Mouse (Mus musculus) heart, embryonic 10.5 days (tissue): ENCODE data around the gene Dph3. TPM values are rescaled to one million over a fixed set of nuclear protein-coding genes. Genes with fewer than 3 reads are reported as not detected.
"Not testable (repeated sequence)": the region's sequence is repeated elsewhere in the genome, so short reads cannot be mapped to it uniquely, and the experiment has no call there.

Experiments used
- DNase-seq: peaks from one replicate; pipeline ENCODE4 v3.0.0-alpha.2; 2017; ENCODE audit warnings: low spot score
- H3K27ac ChIP-seq: fragments of 300-500 bp; sonication (generic); 2 replicates; pipeline ENCODE4 v1.5.1; 2016; ENCODE audit warnings: mild to moderate bottlenecking
- H3K27me3 ChIP-seq: fragments of 300-500 bp; sonication (generic); 2 replicates; pipeline ENCODE4 v1.6.1; 2016; ENCODE audit warnings: mild to moderate bottlenecking; ENCODE audit not compliant: poor library complexity, insufficient read depth, severe bottlenecking
- H3K36me3 ChIP-seq: fragments of 300-500 bp; sonication (generic); 2 replicates; pipeline ENCODE4 v1.6.1; 2016; ENCODE audit warnings: mild to moderate bottlenecking, moderate library complexity
- H3K4me1 ChIP-seq: fragments of 300-500 bp; sonication (generic); 2 replicates; pipeline ENCODE4 v1.6.1; 2016; ENCODE audit warnings: mild to moderate bottlenecking
- H3K4me3 ChIP-seq: fragments of 300-500 bp; sonication (generic); 2 replicates; pipeline ENCODE4 v1.5.1; 2016; ENCODE audit warnings: mild to moderate bottlenecking, moderate library complexity
- H3K9me3 ChIP-seq: fragments of 300-500 bp; sonication (generic); 2 replicates; pipeline ENCODE4 v1.6.1; 2016; ENCODE audit warnings: mild to moderate bottlenecking, moderate library complexity
- WGBS: fragments of 180-500 bp; shearing (Covaris S2); methylation state at CpG from one replicate; pipeline ENCODE4 v1.1.7; 2016; 5-methylcytosine and 5-hydroxymethylcytosine counted together
- polyA plus RNA-seq: library from polyadenylated mRNA; unstranded; fragments of >200 nt; fragmentation: Nextera tagmentation; extraction: Ambion mirVana; gene quantifications from 2 replicates; pipeline ENCODE4 v1.2.1, GENCODE M21; 2016

Dph3 gene
- polyA plus RNA-seq, 1 experiment from 2014 or later, result 90.6 TPM

DNA sequence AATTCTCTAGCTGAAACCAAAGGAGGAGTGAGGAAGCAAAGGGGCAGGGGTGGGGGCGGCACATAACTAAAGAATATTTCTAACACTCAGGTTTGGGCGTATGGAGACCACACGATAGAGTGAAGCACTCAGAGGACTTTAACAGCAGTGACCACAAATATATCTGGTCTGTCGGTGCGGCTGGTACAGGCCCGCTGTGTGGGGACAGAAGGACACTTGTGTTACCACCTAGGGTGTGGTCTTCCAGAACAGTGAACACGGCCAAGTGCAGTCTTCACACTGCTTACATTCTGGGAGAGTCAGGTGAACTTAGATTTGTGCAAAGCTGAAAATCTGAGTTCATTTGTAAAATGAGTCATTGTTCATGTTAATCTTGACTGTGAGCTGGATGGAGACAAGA, 12.2 kb upstream of the Dph3 start:
- no peak overlapping the region for H3K27ac ChIP-seq
- no peaks in the 10 kb centered on the region; the same call in 1 of the 2 replicates for H3K4me1 ChIP-seq
- no peak for DNase-seq
- whole genome bisulfite sequencing, result 90% methylated on average over 7 of the region's 7 CpGs
- H3K27me3 ChIP-seq, result no peaks in the 10 kb centered on the region
- H3K4me3 ChIP-seq, result no peak overlapping the region
- no peaks in the 10 kb centered on the region for H3K9me3 ChIP-seq
- H3K36me3 ChIP-seq, result peaks cover 87% of the 10 kb centered on the region

DNA sequence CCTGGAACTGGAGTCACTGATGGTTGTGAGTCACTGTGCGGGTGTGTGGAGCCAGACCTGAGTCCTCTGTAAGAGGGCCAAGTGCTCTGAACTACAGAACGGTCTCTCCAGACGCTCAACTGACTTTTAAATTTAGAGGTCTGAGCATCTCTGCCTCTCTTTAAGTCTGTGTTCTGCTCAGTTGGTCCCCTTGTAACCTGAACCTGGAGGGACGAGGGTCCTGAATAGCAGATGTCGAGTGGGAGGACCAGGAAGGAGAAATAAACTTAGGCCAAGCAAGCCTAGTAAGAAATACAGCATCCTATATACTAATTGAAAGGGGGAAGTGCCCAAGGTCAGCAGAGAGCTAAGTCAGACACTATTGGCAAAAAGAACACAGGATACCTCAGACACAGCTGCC, 11.2 kb upstream of the Dph3 start:
- no peaks in the 10 kb centered on the region for H3K9me3 ChIP-seq
- 88% methylated on average over 5 of the region's 5 CpGs for WGBS
- no peak overlapping the region for H3K27ac ChIP-seq
- H3K27me3 ChIP-seq, result no peaks in the 10 kb centered on the region
- H3K4me1 ChIP-seq, result no peaks in the 10 kb centered on the region; the same call in 1 of the 2 replicates
- no peak for DNase-seq
- H3K4me3 ChIP-seq, result no peak overlapping the region
- H3K36me3 ChIP-seq, result peaks cover 86% of the 10 kb centered on the region

DNA sequence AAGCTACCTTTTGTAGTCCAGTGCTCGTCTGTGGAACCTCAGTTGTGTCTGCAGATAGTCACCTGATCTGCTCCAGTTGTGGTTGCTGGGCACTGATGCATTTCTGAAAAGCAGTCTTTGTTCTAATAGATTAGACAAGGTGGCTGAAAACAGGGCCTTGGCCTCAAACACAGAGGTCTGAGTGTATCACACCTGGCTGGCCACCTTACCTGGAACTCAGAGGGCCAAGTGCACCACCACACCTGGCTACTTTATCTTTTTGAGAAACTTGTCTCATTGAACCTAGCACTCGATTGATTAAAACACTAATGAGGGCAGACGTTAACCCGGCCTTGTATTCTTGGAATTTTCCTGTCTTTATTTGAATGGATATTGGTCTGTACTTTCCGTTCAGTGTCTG, 10.1 kb upstream of the Dph3 start:
- Histone ChIP-seq H3K4me3 (no peak overlapping the region), H3K27ac (no peak overlapping the region), H3K27me3 (no peaks in the 10 kb centered on the region), H3K36me3 (peaks cover 83% of the 10 kb centered on the region), H3K9me3 (no peaks in the 10 kb centered on the region), H3K4me1 (no peaks in the 10 kb centered on the region; the same call in 1 of the 2 replicates)
- DNase-seq, result no peak
- WGBS, result 90% methylated on average over 5 of the region's 5 CpGs

DNA sequence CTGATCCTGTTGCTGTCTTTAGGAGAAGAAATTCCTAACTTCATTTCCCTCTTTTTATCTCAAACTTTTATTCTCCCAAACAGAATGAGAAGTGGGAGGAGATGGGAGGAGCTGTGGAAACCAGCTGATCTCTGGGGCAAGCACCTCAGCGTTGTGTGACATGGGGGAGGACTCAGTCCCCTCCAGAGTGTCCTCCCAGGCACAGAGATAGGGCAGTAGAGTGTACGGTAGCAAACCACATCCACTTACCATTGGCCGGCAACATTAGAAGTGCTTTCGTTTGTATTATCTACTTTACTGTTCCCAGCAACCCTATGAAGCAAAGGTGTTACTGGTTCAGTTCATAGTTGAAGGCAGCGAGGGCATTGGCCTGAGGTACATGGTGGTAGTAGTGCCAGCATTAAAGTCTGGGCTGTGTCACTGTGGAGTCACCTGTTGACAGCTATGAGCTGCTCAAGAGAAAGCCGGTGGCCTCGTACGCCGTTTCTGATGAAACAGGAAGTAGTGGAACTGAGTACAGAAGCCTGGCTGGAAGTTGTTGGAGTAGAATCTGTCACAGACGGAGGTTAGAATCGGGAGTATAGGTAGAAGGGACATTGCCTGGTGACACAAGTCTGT, 8.1 kb upstream of the Dph3 start:
- H3K27me3 ChIP-seq, result no peaks in the 10 kb centered on the region
- no peak overlapping the region for H3K4me3 ChIP-seq
- 51% methylated on average over 11 of the region's 11 CpGs for WGBS
- H3K36me3 ChIP-seq, result peaks cover 67% of the 10 kb centered on the region
- H3K27ac ChIP-seq, result peak overlapping the region; percentile 1; the same call in 1 of the 2 replicates
- H3K4me1 ChIP-seq, result no peaks in the 10 kb centered on the region; the same call in 1 of the 2 replicates
- no peaks in the 10 kb centered on the region for H3K9me3 ChIP-seq
- DNase-seq, result no peak

DNA sequence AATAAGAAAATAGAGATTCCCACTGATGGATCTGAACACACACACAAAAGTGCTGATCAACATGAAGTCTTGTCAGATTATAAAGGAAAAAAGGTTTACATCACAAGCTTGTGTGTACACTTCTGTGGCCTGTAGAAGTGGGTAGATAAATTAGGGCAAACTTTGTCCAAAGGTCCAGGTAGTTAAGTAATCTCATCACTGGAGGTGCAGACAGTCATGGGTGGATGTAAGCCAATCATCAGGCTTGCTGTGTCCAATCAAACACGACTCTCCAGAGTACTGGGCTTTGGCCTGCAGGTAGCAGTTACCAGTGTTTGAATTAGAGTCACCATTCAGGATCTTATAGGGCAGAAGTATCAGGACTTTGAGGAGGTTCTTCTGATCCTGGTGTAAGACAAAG, 7.5 kb upstream of the Dph3 start:
- DNase-seq, result no peak
- no peaks in the 10 kb centered on the region; the same call in 1 of the 2 replicates for H3K4me1 ChIP-seq
- no peak overlapping the region for H3K27ac ChIP-seq
- H3K36me3 ChIP-seq, result peaks cover 63% of the 10 kb centered on the region
- no peak overlapping the region for H3K4me3 ChIP-seq
- no peaks in the 10 kb centered on the region for H3K9me3 ChIP-seq
- no peaks in the 10 kb centered on the region for H3K27me3 ChIP-seq
- WGBS, result 65% methylated on average over 1 of the region's 1 CpGs

DNA sequence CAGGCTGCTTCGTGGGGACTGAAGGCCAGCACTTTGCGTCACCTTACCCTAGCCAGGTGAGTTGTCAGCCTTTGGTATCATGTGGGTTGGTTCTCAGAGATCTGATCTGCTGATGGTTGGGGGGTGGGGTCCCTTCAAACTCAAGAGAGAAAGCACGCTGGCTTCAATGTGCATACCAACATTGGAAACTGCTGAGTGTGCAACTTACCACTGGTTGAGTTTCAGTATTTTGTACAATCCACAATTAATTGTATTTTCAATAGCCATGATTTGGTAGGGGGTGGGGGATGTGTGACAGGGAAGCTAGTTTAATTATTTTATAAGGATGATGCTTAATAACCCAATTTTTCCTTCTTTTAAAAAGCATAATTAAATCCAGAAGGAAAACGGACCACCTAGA, 6.2 kb upstream of the Dph3 start:
- H3K4me3 ChIP-seq, result no peak overlapping the region
- H3K9me3 ChIP-seq, result no peaks in the 10 kb centered on the region
- H3K4me1 ChIP-seq, result peaks cover 4% of the 10 kb centered on the region; the same call in 1 of the 2 replicates
- no peak for DNase-seq
- H3K27me3 ChIP-seq, result no peaks in the 10 kb centered on the region
- WGBS, result 87% methylated on average over 4 of the region's 4 CpGs
- peaks cover 49% of the 10 kb centered on the region for H3K36me3 ChIP-seq
- no peak overlapping the region for H3K27ac ChIP-seq

DNA sequence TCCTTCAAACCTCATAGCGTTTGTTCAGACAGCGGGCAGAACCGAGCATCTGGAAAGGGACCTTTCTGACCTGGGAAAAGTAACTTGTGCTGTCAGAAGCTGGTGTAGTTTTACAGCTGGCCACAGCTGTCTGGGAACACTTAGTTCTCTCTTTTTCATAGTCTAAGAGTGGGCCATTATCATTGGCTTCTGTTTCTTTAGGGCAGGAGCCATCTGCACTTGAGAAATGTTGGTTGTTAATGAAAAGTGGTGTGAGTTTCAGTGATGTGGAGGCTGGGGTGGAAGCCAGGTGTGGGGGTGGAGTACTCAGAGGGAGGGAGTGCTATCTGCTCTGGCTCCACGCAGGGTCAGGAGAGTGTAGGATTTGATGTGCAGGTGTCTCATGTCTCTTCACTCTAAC, 5.6 kb upstream of the Dph3 start:
- no peak for DNase-seq
- H3K36me3 ChIP-seq, result peaks cover 45% of the 10 kb centered on the region
- no peaks in the 10 kb centered on the region for H3K27me3 ChIP-seq
- no peak overlapping the region for H3K27ac ChIP-seq
- no peak overlapping the region for H3K4me3 ChIP-seq
- WGBS, result 69% methylated on average over 4 of the region's 4 CpGs
- no peaks in the 10 kb centered on the region for H3K9me3 ChIP-seq
- H3K4me1 ChIP-seq, result peaks cover 4% of the 10 kb centered on the region; the same call in 1 of the 2 replicates

DNA sequence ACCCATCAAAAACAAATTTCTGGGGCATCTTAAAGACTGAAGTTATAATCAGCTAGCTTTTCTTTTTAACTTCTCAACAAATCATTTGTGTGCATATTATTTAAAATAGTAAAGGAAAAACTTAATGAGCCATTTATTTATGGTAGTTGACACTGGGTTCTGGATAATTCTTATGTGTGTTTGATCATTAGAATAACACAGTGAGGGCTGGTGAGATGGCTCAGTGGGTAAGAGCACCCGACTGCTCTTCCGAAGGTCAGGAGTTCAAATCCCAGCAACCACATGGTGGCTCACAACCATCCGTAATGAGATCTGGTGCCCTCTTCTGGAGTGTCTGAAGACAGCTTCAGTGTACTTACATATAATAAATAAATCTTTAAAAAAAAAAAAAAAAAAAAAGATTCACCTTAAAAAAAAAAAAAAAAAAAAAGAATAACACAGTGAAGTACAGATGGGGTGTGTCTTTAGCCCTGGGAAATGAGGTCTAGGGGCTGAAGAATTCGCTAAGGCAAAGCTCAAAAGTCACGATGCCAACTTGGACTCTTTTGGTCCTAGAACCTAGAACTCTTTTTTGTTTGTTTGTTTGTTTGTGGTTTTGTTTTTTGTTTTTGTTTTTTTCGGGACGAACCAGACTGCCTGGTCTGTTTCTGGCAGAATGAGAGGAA, 2.2 kb upstream of the Dph3 start:
- not testable (repeated sequence) for H3K9me3 ChIP-seq, H3K27me3 ChIP-seq, DNase-seq, H3K27ac ChIP-seq, H3K4me3 ChIP-seq
- Histone ChIP-seq H3K4me1 (peaks cover 12% of the 10 kb centered on the region; the same call in 1 of the 2 replicates), H3K36me3 (peaks cover 23% of the 10 kb centered on the region)
- WGBS, result 88% methylated on average over 7 of the region's 7 CpGs

DNA sequence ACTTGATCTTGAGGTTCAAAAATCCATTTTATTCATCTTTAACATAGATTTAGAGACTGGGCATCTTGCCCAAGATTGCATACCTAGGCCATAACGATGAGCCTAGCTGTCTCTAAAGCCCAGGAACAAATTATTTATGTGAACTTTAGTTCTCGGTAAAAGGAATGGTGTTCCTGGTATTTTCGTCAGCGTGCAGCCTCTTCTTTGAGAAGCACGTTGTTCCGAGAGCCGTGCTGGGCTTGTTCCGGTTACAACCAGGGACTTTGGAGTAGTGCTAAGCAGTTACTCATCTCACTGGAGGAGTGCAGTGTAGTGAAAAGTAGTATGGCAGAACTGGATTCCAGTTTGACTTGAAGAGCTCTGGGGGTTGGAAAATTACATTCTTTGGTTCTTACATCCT, 697 bp upstream of the Dph3 start:
- peaks cover 12% of the 10 kb centered on the region; the same call in 1 of the 2 replicates for H3K4me1 ChIP-seq
- DNase-seq, result no peak
- 18% methylated on average over 8 of the region's 8 CpGs for WGBS

DNA sequence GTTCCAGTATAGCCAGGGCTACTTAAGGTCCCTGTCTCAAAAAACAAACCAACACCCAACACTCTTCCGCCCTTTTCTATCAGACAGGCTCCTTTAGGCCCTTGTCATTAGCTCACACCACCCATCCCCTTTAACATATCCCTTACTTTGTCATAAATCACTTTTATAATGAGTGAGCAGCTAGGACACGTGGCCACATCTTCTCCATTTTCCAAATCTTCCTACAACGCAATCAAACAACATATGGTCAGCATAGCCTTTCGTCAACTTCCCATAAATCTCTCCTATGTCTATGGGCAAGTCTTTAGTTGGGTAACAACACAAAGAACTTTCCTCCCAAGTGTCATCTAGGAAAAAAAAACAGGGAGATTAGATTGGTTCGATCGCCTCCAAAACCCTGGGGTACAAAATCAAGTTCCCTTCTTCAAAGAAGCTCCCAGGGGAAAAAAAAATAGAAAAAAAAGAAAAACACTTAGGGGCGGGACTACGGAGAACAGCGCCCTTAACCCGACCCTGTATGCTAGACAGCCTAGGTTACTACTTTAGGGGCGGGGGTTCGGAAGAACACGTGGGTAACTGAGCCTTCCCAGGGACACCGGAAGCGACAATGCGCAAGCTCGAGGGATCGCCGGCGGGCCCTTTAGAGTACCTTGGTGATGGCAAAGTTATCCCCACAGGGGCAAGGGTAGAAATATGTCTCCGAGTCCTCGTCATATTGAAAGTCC, 606 bp downstream of the Dph3 start, which contains the start of gene Oxnad1:
Gene Oxnad1 (plus strand): TSS at position 614 of the 725 bp plus-strand sequence.
- H3K27me3 ChIP-seq, result no peaks in the 10 kb centered on the region
- peak within 1 kb of the TSS; percentile 71 for H3K4me3 ChIP-seq
- no peak for DNase-seq
- H3K36me3 ChIP-seq, result peaks cover 33% of the 10 kb centered on the region
- no peaks in the 10 kb centered on the region for H3K9me3 ChIP-seq
- WGBS, result 4% methylated on average over 22 of the region's 22 CpGs
- H3K4me1 ChIP-seq, result peaks cover 12% of the 10 kb centered on the region; the same call in 1 of the 2 replicates
- peak within 1 kb of the TSS; percentile 93 for H3K27ac ChIP-seq

More for the DNA sequence above, 697 bp upstream of the Dph3 start:
- Histone ChIP-seq H3K9me3 (no peaks in the 10 kb centered on the region), H3K27me3 (no peaks in the 10 kb centered on the region), H3K27ac (peak overlapping the region; percentile 93), H3K36me3 (peaks cover 25% of the 10 kb centered on the region), H3K4me3 (peak overlapping the region; percentile 71)

DNA sequence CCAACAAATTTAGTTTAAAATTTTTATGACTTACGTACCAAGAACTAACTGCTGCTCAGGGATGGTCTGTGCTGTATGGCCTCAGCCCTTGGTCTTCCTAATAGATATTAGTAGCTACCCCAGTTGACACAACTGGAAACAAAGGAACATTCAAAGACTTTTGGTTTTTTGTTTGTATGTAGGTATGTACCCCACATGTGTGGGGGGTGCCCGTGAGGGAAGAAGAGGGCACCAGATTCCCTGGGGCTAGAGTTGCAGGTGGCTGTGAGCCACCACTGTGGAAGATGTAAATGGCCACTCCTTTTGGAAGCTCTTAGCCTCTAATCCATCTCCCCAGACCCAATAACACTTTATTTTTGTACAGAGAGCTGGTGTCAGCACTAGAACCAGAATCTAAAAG, 2.1 kb downstream of the Dph3 start:
- Histone ChIP-seq H3K27me3 (no peaks in the 10 kb centered on the region), H3K9me3 (no peaks in the 10 kb centered on the region)
- 93% methylated on average over 2 of the region's 2 CpGs for WGBS

DNA sequence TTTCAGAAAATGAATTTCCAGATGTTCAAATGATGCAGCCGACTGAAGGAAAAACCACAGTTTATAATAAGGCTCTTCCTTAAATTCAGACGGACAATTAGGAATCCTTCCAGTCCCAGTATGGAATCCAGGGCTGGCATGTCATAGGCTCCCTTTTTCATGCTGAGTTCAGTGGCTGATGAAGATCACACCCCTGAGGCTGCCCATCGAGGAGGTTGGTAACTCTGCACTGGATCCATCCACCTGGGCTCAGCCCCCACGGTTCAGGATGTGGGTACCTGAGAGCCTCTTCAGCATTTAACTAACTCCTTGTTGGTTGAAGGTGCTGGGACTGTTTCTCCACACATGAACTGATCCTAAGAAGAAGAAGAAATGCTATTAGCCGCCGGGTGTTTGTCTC, 2.6 kb downstream of the Dph3 start:
- Histone ChIP-seq H3K4me1 (peaks cover 12% of the 10 kb centered on the region; the same call in 1 of the 2 replicates), H3K27me3 (no peaks in the 10 kb centered on the region), H3K9me3 (no peaks in the 10 kb centered on the region), H3K4me3 (no peak overlapping the region), H3K27ac (no peak overlapping the region), H3K36me3 (peaks cover 29% of the 10 kb centered on the region)
- DNase-seq, result peak; percentile 69
- 93% methylated on average over 6 of the region's 6 CpGs for WGBS

More for the DNA sequence above, 2.1 kb downstream of the Dph3 start:
- Histone ChIP-seq H3K4me1 (peaks cover 12% of the 10 kb centered on the region; the same call in 1 of the 2 replicates), H3K4me3 (no peak overlapping the region), H3K27ac (no peak overlapping the region), H3K36me3 (peaks cover 29% of the 10 kb centered on the region)
- DNase-seq, result no peak

DNA sequence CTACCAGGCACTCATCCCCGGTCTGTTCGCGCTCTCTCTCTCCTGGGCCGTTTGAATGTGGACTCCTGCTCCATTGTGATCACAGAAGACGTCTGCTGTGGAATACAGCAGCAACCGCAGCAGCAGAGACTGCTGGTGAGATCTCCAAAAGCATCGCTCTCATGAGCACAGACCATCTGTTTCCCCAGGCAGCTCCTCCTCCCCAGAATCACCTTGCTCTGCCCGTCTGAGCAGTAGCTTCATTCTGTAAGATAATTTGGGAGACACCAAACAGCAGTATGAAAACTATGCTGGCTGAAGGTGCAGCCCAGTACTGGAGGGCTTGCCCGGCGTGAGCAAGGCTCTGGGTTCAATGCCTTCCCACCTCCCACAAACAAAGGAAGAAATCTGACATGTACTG, 4.5 kb downstream of the Dph3 start:
- 87% methylated on average over 10 of the region's 10 CpGs for WGBS
- Histone ChIP-seq H3K27me3 (no peaks in the 10 kb centered on the region), H3K4me1 (peaks cover 8% of the 10 kb centered on the region; the same call in 1 of the 2 replicates), H3K9me3 (no peaks in the 10 kb centered on the region), H3K36me3 (peaks cover 29% of the 10 kb centered on the region), H3K4me3 (no peak overlapping the region), H3K27ac (no peak overlapping the region)
- DNase-seq, result no peak
